Mouse (Mus musculus) embryonic facial prominence, embryonic 12.5 days (tissue): ENCODE measurements around the gene Car8. TPM values are rescaled to one million over a fixed set of nuclear protein-coding genes. Genes with fewer than 3 reads are reported as not detected.

Experiments used
- ATAC-seq: fragments of 200-750 bp; cut with Nextera tagmentation; 2 replicates; pipeline ENCODE4 v1.8.0; 2017; ENCODE audit not compliant: insufficient number of reproducible peaks, insufficient read depth, low FRiP score, low TSS enrichment
- H3K27ac ChIP-seq: fragments of 300-500 bp; sonication (generic); 2 replicates; pipeline ENCODE4 v1.5.1; 2016; ENCODE audit warnings: mild to moderate bottlenecking
- H3K27me3 ChIP-seq: fragments of 300-500 bp; sonication (generic); 2 replicates; pipeline ENCODE4 v1.6.1; 2016; ENCODE audit warnings: mild to moderate bottlenecking, moderate library complexity
- H3K36me3 ChIP-seq: fragments of 300-500 bp; sonication (generic); 2 replicates; pipeline ENCODE4 v1.6.1; 2016; ENCODE audit warnings: mild to moderate bottlenecking
- H3K4me1 ChIP-seq: fragments of 300-500 bp; sonication (generic); 2 replicates; pipeline ENCODE4 v1.6.1; 2016
- H3K4me2 ChIP-seq: fragments of 300-500 bp; sonication (generic); replicated peaks from 2 replicates; pipeline ENCODE4 v1.6.1; 2016; ENCODE audit warnings: mild to moderate bottlenecking, moderate library complexity
- H3K4me3 ChIP-seq: fragments of 300-500 bp; sonication (generic); 2 replicates; pipeline ENCODE4 v1.5.1; 2016; ENCODE audit warnings: mild to moderate bottlenecking
- H3K9ac ChIP-seq: fragments of 300-500 bp; sonication (generic); 2 replicates; pipeline ENCODE4 v1.6.1; 2016; ENCODE audit warnings: mild to moderate bottlenecking, moderate library complexity
- H3K9me3 ChIP-seq: fragments of 300-500 bp; sonication (generic); 2 replicates; pipeline ENCODE4 v1.6.1; 2016; ENCODE audit warnings: mild to moderate bottlenecking, moderate library complexity
- WGBS: fragments of 180-500 bp; shearing (Covaris S2); methylation state at CpG from one replicate; pipeline ENCODE4 v1.1.7; 2016; 5-methylcytosine and 5-hydroxymethylcytosine counted together
- polyA plus RNA-seq: library from polyadenylated mRNA; unstranded; fragments of >200 nt; fragmentation: Nextera tagmentation; extraction: Ambion mirVana; gene quantifications from 2 replicates; pipeline ENCODE4 v1.2.1, GENCODE M21; 2016

The Car8 gene
- polyA plus RNA-seq, 1 experiment from 2014 or later, result 3.3 TPM

- H3K4me2 ChIP-seq, result no peak overlapping the region
- H3K36me3 ChIP-seq, result no peaks in the 10 kb centered on the region
- no peak overlapping the region for H3K27ac ChIP-seq
- H3K27me3 ChIP-seq, result no peaks in the 10 kb centered on the region
- no peak overlapping the region for H3K4me3 ChIP-seq
- WGBS, result 86% methylated on average over 8 of the region's 8 CpGs
- no peaks in the 10 kb centered on the region for H3K9me3 ChIP-seq
- no peak for ATAC-seq
- H3K4me1 ChIP-seq, result no peaks in the 10 kb centered on the region; the same call in 1 of the 2 replicates
- H3K9ac ChIP-seq, result no peak overlapping the region
Observed at GRCm38 (mm10) chr4:8218941-8219340, 19.9 kb downstream of the Car8 start.

GRCm38 (mm10) chr4:8218004-8218403, 20.8 kb downstream of the Car8 start:
- Histone ChIP-seq H3K4me2 (no peak overlapping the region), H3K9ac (no peak overlapping the region), H3K27ac (no peak overlapping the region), H3K4me3 (no peak overlapping the region), H3K9me3 (no peaks in the 10 kb centered on the region), H3K27me3 (no peaks in the 10 kb centered on the region), H3K4me1 (no peaks in the 10 kb centered on the region; the same call in 1 of the 2 replicates), H3K36me3 (no peaks in the 10 kb centered on the region)
- WGBS, result 70% methylated on average over 3 of the region's 3 CpGs
- no peak for ATAC-seq

GRCm38 (mm10) chr4:8217272-8217671, 21.6 kb downstream of the Car8 start:
- no peak overlapping the region for H3K27ac ChIP-seq
- no peak overlapping the region for H3K4me2 ChIP-seq
- 74% methylated on average over 5 of the region's 5 CpGs for WGBS
- H3K36me3 ChIP-seq, result no peaks in the 10 kb centered on the region
- H3K9me3 ChIP-seq, result no peaks in the 10 kb centered on the region
- no peak overlapping the region for H3K4me3 ChIP-seq
- no peaks in the 10 kb centered on the region for H3K27me3 ChIP-seq
- no peak overlapping the region for H3K9ac ChIP-seq
- H3K4me1 ChIP-seq, result no peaks in the 10 kb centered on the region; the same call in 1 of the 2 replicates
- ATAC-seq, result no peak

GRCm38 (mm10) chr4:8216551-8216950, 22.3 kb downstream of the Car8 start:
- 37% methylated on average over 6 of the region's 6 CpGs for WGBS
- H3K27ac ChIP-seq, result no peak overlapping the region
- no peaks in the 10 kb centered on the region for H3K9me3 ChIP-seq
- H3K4me1 ChIP-seq, result peaks cover under 1% of the 10 kb centered on the region; the same call in 1 of the 2 replicates
- no peaks in the 10 kb centered on the region for H3K27me3 ChIP-seq
- H3K4me2 ChIP-seq, result no peak overlapping the region
- H3K36me3 ChIP-seq, result no peaks in the 10 kb centered on the region
- H3K4me3 ChIP-seq, result no peak overlapping the region
- H3K9ac ChIP-seq, result no peak overlapping the region
- no peak for ATAC-seq

GRCm38 (mm10) chr4:8213661-8214060, 25.2 kb downstream of the Car8 start:
- H3K27me3 ChIP-seq, result no peaks in the 10 kb centered on the region
- no peak overlapping the region for H3K4me3 ChIP-seq
- ATAC-seq, result no peak
- peaks cover 10% of the 10 kb centered on the region; the same call in 1 of the 2 replicates for H3K4me1 ChIP-seq
- H3K9ac ChIP-seq, result no peak overlapping the region
- no peaks in the 10 kb centered on the region for H3K36me3 ChIP-seq
- no peak overlapping the region for H3K4me2 ChIP-seq
- no peaks in the 10 kb centered on the region for H3K9me3 ChIP-seq
- 65% methylated on average over 2 of the region's 2 CpGs for WGBS
- H3K27ac ChIP-seq, result no peak overlapping the region

GRCm38 (mm10) chr4:8212873-8213569, 25.8 kb downstream of the Car8 start:
- H3K4me1 ChIP-seq, result peaks cover 10% of the 10 kb centered on the region; the same call in 1 of the 2 replicates
- 66% methylated on average over 8 of the region's 8 CpGs for WGBS
- no peaks in the 10 kb centered on the region for H3K9me3 ChIP-seq
- no peak overlapping the region for H3K4me3 ChIP-seq
- no peaks in the 10 kb centered on the region for H3K27me3 ChIP-seq
- H3K9ac ChIP-seq, result no peak overlapping the region
- no peaks in the 10 kb centered on the region for H3K36me3 ChIP-seq
- H3K4me2 ChIP-seq, result no peak overlapping the region
- H3K27ac ChIP-seq, result no peak overlapping the region
- no peak for ATAC-seq

GRCm38 (mm10) chr4:8210452-8210851, 28.4 kb downstream of the Car8 start:
- ATAC-seq, result no peak
- 88% methylated on average over 2 of the region's 2 CpGs for WGBS
- no peaks in the 10 kb centered on the region for H3K36me3 ChIP-seq

GRCm38 (mm10) chr4:8207924-8208323, 30.9 kb downstream of the Car8 start:
- 26% methylated on average over 1 of the region's 1 CpGs for WGBS
- H3K27ac ChIP-seq, result no peak overlapping the region
- peaks cover 10% of the 10 kb centered on the region; the same call in 1 of the 2 replicates for H3K4me1 ChIP-seq
- no peaks in the 10 kb centered on the region for H3K36me3 ChIP-seq
- no peaks in the 10 kb centered on the region for H3K27me3 ChIP-seq
- H3K9ac ChIP-seq, result no peak overlapping the region
- H3K9me3 ChIP-seq, result no peaks in the 10 kb centered on the region
- ATAC-seq, result no peak
- H3K4me2 ChIP-seq, result no peak overlapping the region
- H3K4me3 ChIP-seq, result no peak overlapping the region

More at GRCm38 (mm10) chr4:8210452-8210851, 28.4 kb downstream of the Car8 start:
- Histone ChIP-seq H3K9ac (no peak overlapping the region), H3K4me3 (no peak overlapping the region), H3K27me3 (no peaks in the 10 kb centered on the region), H3K4me1 (peaks cover 10% of the 10 kb centered on the region; the same call in 1 of the 2 replicates), H3K4me2 (no peak overlapping the region), H3K9me3 (no peaks in the 10 kb centered on the region), H3K27ac (no peak overlapping the region)

- ATAC-seq, result no peak
- no peak overlapping the region for H3K27ac ChIP-seq
- H3K4me3 ChIP-seq, result no peak overlapping the region
- peaks cover 10% of the 10 kb centered on the region; the same call in 1 of the 2 replicates for H3K4me1 ChIP-seq
- H3K4me2 ChIP-seq, result no peak overlapping the region
- H3K36me3 ChIP-seq, result no peaks in the 10 kb centered on the region
- no peak overlapping the region for H3K9ac ChIP-seq
- WGBS, result 73% methylated on average over 6 of the region's 6 CpGs
- H3K9me3 ChIP-seq, result no peaks in the 10 kb centered on the region
- H3K27me3 ChIP-seq, result no peaks in the 10 kb centered on the region
Observed at GRCm38 (mm10) chr4:8206918-8207573, 31.8 kb downstream of the Car8 start.

GRCm38 (mm10) chr4:8205089-8205649, 33.7 kb downstream of the Car8 start:
- 62% methylated on average over 4 of the region's 4 CpGs for WGBS

GRCm38 (mm10) chr4:8203367-8203766, 35.5 kb downstream of the Car8 start:
- no peak overlapping the region for H3K27ac ChIP-seq
- H3K27me3 ChIP-seq, result no peaks in the 10 kb centered on the region
- WGBS, result 27% methylated on average over 1 of the region's 1 CpGs
- no peak overlapping the region for H3K4me3 ChIP-seq
- ATAC-seq, result no peak
- no peaks in the 10 kb centered on the region for H3K36me3 ChIP-seq
- no peaks in the 10 kb centered on the region for H3K9me3 ChIP-seq
- no peak overlapping the region for H3K4me2 ChIP-seq
- no peaks in the 10 kb centered on the region for H3K4me1 ChIP-seq
- no peak overlapping the region for H3K9ac ChIP-seq

More at GRCm38 (mm10) chr4:8205089-8205649, 33.7 kb downstream of the Car8 start:
- H3K4me2 ChIP-seq, result no peak overlapping the region
- no peaks in the 10 kb centered on the region for H3K36me3 ChIP-seq
- H3K4me3 ChIP-seq, result no peak overlapping the region
- H3K27me3 ChIP-seq, result no peaks in the 10 kb centered on the region
- ATAC-seq, result no peak
- no peak overlapping the region for H3K9ac ChIP-seq
- no peaks in the 10 kb centered on the region for H3K4me1 ChIP-seq
- H3K27ac ChIP-seq, result no peak overlapping the region
- no peaks in the 10 kb centered on the region for H3K9me3 ChIP-seq

- no peak overlapping the region for H3K27ac ChIP-seq
- no peak overlapping the region for H3K9ac ChIP-seq
- H3K4me2 ChIP-seq, result no peak overlapping the region
- no peaks in the 10 kb centered on the region for H3K4me1 ChIP-seq
- no peaks in the 10 kb centered on the region for H3K9me3 ChIP-seq
- WGBS, result 84% methylated on average over 2 of the region's 2 CpGs
- H3K36me3 ChIP-seq, result no peaks in the 10 kb centered on the region
- H3K4me3 ChIP-seq, result no peak overlapping the region
- ATAC-seq, result no peak
- no peaks in the 10 kb centered on the region for H3K27me3 ChIP-seq
Observed at GRCm38 (mm10) chr4:8201631-8202030, 37.2 kb downstream of the Car8 start.
